Mouse (Mus musculus): ENCODE data around the gene Exd1.

DNA sequence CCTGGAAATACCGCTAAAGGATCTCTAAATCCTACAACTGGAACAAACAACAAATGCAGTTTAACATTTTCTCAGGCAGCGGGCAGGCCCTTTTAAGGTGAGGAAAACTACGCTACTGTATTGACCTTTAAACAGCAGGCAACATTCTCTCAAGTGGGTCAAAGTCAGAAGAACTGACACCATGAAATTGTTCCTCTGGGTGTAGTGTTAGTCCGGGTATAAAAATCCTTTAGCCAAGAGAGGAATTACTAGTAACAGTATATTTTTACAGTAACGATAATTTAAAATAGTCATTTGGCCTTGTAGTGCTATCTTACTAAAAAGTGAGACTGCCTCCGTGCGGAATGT, 46.3 kb upstream of the Exd1 start:
- no peak for TF ChIP-seq CTCF (IDR thresholded peaks at IDR 0.05; ENCODE audit: low read depth)
- no peak for TF ChIP-seq EP300 (IDR thresholded peaks at IDR 0.05; ENCODE audit: low read depth)

Data from liver, embryonic 14.5 days (tissue).